Mouse (Mus musculus) right cerebral cortex, adult 2 months (tissue): ENCODE measurements around the gene Gm6526.
"Not testable (repeated sequence)": the region's sequence is repeated elsewhere in the genome, so short reads cannot be mapped to it uniquely, and the experiment has no call there.

Source experiments
- DNase-seq, 2 experiments: peaks; one replicate each; pipeline ENCODE4 v3.0.0; 2021 to 2022; ENCODE audit warnings: low spot score in 2 of 2

Gene Gm6526

DNA sequence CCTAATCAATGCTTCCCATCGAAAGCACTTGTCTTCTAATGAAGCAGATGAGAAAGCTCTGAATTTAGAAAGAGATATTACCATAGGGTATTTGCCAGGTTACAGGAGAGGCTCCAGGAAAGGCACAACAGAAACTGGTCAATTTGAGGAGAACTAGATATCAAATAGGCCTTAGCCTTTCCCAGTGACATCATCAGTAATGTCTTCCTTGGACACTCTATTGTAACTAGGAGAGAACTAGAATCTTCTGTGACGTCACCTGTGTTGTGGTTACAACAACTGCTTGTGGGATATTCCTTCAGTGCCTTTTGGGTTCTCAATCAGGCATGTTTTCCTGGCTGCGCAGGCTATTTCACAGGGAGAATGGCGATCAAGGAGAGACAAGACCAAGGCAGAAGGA is at the start of gene Gm6526:
Gene Gm6526 (plus strand): TSS at position 301 of the 400 bp plus-strand sequence.
- not testable (repeated sequence) for DNase-seq

- DNase-seq: not testable (repeated sequence)
These were observed 20.3 kb upstream of the Gm6526 start, which contains the start of gene Gm16506 for GRCm38 (mm10) chr14:43727385-43727784. Gene Gm16506 (minus strand): TSS chr14:43727485.

- not testable (repeated sequence) for DNase-seq
These were observed 37.0 kb downstream of the Gm6526 start, which contains the start of gene Gm8180 for GRCm38 (mm10) chr14:43784645-43785044. Gene Gm8180 (minus strand): TSS chr14:43784745.

DNA sequence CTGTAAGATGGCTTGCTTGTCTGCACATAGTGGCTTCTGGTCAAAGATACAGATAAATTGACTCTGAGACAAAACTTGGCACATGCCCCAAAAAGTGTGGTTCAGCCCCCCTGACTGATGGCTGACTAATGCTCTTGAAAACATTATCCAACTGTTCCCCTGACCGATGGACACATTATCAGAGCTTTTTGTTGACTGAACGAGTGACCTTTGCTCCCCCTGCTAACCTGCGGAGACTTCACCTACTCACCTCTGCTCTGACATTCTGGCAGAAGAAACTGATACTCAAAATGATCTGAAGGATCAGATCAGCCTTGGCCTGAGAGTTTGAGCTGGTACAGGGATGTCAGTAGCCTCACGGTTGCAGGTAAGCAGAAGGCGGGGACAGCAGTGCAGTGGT is 46.1 kb downstream of the Gm6526 start:
- DNase-seq: not testable (repeated sequence)

DNA sequence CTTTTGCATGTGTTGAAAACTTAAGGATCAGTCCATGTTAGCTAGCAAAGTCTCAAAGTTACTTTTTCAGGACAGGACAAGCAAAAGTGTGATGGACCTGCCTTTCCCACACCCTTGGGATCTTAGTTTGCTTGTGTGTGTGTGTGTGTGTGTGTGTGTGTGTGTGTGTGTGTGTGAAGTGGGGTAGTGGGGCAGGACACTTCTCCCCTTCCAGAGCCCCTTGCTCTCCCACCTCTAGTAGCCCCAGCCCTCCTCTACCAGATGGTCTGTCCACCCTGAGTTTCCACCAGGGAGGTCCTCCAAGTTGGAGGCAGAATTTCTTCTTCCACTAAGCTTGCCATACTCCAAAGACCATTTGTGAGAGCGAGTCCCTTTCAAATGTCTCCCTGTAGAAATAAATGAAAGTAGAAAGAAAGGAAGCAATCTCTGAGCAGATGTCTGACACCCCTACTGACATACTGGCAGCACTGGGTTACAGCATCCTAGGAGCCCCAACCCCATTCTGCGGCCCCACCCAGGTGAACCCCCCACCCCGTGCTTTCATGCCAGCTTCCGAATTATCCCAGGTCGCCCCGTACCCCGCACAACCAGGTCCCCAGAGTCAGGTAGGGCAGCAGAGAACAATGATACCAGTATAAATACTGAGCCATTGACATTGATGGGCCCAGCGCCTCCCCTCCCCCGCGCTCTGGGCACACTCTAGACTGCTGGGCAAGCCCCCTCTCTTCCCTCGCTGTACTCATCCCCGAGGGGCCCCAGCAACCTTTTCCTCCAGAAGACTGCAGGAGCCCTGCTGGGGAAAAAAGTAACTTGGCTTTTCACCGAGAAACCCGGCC is 48.6 kb downstream of the Gm6526 start:
- no peak for DNase-seq

- DNase-seq: not testable (repeated sequence)
These were observed 49.3 kb downstream of the Gm6526 start for GRCm38 (mm10) chr14:43796905-43797470.

- not testable (repeated sequence) for DNase-seq
These were observed 56.8 kb downstream of the Gm6526 start for GRCm38 (mm10) chr14:43804435-43804834.
